Mouse (Mus musculus) kidney, adult 2 months (tissue): ENCODE data around the gene Hpd.

Experiments
- CTCF ChIP-seq: fragments of 200-500 bp; conservative IDR thresholded peaks from 2 replicates; pipeline ENCODE4 v1.5.1; 2011; ENCODE audit warnings: low read depth, mild to moderate bottlenecking, control low read depth, low read length, moderate library complexity, mixed read lengths; ENCODE audit not compliant: insufficient read depth, insufficient read length
- POLR2A ChIP-seq: fragments of 200-500 bp; IDR thresholded peaks from one replicate; pipeline ENCODE4 v1.6.1; 2011; ENCODE audit warnings: low read depth, low read length, control low read depth

GRCm38 (mm10) chr5:123138230-123138911 is 44.2 kb downstream of the Hpd start:
- TF ChIP-seq CTCF (no peak), POLR2A (peak; percentile 48)
